Mouse (Mus musculus) megakaryocyte, adult 5-6 weeks (primary cell): ENCODE data around the gene Rab30. TPM values are rescaled to one million over a fixed set of nuclear protein-coding genes. Genes with fewer than 3 reads are reported as not detected.
A peak's percentile ranks its signal among the peaks of the same experiment; 100 is the strongest.
"Not testable (repeated sequence)": the region's sequence is repeated elsewhere in the genome, so short reads cannot be mapped to it uniquely, and the experiment has no call there.

Experiments used
- ATAC-seq: 2 replicates; pipeline ENCODE4 v1.8.0; 2016; ENCODE audit warnings: mild to moderate bottlenecking, inconsistent platforms; ENCODE audit not compliant: poor library complexity, severe bottlenecking
- total RNA-seq, 2 experiments: library from RNA; stranded (forward) in 1 of 2; stranded (reverse) in 1 of 2; fragments of 153-499, 151-499 nt in 1 of 2; fragments of 221-1000, 200-1000 nt in 1 of 2; gene quantifications; 2 replicates each; pipeline versions ENCODE4 v1.2.3 to v1.2.4; 2015 to 2017

Rab30 gene
- total RNA-seq, 2 experiments from 2014 or later, result 0.02 to 0.11 TPM

DNA sequence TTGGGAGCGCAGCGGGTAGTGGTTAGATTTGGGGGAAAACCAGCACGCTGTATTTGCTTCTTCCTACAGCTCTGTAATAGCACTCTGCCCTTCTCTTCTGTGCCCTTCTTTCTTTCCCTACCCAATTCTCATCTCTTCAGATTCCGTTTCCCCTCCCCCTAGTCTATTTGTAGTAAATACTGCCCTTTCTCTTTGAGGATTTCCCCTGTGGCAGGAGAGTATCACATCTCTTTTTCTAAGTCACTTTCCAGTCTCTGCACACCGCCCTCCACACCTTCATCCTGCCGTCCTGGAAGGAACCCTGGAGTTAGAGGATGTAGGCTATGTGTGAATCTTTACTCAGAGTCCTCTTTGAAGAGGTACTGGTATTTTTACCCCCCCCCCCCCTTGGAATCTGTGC lies 1.9 kb downstream of the Rab30 start:
- no peak for ATAC-seq

DNA sequence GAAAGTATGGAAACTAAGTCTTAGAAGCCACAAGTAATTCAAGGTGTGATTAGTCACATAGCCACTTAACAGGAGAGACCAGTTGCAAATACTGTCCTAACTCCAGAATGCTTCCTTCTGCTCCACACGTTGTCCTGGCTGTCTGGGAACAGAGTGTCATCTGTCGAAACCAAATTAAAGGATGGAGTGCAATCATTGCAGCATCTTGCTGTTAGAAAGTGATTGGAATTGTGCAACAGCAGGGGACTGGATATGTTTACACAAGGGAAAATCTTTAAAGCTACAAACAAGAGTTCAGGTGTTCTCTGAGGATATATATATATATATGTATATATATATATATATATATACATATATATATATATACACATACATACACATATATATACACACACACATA lies 9.0 kb downstream of the Rab30 start:
- ATAC-seq, result no peak

GRCm38 (mm10) chr7:92758067-92758466 lies 16.7 kb downstream of the Rab30 start:
- ATAC-seq, result no peak

DNA sequence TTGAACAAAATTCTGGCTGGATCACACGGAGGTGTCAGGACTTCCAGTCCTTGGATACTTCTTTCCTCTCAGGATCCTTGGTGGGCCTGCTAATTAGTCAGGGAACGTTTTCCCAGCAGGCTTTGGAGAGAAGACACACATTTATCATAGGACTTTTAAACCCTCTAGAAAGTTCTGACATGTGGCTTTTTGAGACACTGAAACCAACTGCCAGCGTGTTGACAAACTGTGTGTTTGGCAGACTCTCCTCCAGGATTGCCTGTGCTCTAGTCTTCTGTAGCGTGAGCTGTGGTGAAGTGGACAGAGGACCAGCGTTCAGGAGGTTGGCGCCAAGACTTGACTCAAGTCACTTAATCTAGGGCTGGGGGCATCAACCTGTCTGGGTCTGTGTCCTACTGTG lies 19.2 kb downstream of the Rab30 start:
- no peak for ATAC-seq

DNA sequence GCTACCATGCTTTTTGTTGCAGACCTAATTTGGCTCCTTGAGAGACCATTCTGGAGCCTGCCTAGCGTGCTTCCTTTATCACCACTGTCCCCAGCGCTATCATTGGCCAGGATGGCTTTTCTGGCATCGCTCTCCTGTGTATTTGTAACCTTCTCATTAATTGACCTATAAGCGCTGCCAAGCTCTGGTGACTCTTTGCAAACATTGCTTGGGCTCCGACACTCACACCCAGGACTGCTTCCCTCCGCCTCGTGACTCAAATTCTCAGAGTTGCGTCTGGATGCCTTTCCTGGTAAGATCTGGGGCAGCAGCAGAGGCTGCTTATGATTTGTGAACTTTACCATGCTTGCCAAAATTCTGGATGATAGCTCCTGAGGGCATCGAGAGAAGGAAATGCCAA lies 19.8 kb downstream of the Rab30 start:
- no peak for ATAC-seq

GRCm38 (mm10) chr7:92765426-92765825 lies 24.0 kb downstream of the Rab30 start:
- no peak for ATAC-seq

DNA sequence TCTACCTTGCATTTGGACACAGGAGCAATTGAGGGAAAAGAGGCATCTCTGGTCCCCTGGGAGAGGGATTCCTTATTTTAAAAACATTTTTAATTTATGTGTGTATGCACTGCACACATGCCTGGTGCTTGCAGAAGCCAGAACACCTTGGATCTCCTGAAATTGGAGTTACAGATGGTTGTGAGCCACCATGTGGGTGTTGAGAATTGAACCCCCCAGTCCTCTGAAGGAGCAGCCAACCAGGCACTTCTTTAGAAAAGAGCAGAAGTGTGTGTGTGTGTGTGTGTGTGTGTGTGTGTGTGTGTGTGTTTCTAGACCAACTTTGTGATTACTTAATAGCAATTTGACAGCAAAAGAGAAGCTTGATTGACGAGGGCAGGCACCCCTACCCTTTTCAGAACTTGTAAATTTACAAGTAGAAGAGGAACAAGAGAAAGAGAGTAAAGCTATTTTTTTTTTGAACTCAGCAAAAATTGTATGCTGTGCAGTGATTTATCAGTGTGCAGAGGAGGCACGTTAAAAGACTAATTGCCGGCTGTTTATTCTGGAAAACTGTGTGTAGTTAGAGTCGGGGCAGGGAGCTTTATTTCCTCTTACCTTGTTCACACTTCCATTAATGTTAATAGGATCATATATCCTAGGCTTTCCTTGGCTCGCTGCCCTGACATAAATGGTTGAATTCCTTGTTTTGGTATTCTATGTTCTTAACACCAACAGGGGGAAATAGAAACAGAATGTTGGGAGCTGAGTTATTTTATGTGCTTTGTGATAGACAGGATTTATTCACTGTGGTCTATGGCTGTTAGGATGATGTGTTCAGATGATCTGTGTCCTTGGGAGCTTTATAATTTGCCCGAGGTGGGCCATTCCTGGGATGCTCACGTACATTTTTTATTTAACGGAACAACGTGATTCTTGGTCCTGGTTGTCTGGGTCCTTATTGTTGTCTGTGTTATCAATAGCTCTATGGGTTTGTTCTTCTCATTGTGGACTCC lies 25.0 kb downstream of the Rab30 start:
- no peak for ATAC-seq

DNA sequence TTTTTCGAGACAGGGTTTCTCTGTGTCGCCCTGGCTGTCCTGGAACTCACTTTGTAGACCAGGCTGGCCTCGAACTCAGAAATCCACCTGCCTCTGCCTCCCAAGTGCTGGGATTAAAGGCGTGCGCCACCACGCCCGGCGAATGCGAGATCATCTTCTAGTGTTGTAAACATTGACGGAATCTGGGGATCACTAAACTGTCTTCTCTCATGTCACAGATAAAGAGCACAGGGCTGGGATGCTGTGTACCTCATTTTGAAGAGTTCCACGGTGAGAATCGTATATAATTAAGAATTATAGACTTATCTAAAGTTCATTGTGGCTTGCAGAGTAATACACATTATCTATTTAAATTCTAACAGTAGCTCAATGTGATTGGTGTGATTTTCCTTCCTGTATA lies 26.7 kb downstream of the Rab30 start:
- not testable (repeated sequence) for ATAC-seq

- no peak for ATAC-seq
Measured at GRCm38 (mm10) chr7:92768859-92769258, 27.5 kb downstream of the Rab30 start.

DNA sequence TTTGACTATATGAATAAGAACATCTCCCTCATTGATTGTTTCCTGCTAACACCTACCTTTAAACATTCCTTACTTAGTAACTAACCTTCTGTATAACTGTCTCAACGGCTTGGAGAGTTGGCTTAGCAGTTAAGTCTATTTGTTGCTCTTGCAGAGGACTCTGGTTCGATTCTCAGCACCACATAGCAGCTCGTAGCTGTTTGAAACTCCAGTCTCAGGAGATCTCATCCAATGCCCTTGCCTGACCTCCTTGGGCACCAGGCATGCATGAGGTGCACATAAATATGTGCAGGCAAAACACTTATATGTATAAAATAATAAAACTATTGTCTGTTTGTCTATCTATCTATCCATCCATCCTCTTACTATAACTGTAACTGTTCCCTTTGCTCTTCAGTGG lies 31.6 kb downstream of the Rab30 start:
- no peak for ATAC-seq

DNA sequence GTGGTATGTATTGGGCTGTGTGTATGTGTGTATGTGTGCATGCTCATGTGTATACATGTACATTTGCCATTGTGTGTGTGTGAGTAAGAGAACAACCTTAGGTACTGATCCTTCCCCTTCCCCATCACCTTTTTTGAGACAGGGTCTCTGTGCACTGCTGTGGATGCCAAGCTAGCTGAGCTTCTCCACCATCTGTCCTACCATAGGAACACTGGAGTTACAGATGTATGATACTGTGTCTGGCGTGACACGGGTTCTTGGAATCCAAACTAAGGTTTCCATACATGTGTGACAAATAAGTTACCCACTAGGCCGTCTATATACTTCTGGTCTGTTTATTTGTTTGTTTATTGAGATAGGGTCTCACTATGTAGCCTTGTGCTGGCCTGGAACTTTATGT lies 32.2 kb downstream of the Rab30 start:
- no peak for ATAC-seq

DNA sequence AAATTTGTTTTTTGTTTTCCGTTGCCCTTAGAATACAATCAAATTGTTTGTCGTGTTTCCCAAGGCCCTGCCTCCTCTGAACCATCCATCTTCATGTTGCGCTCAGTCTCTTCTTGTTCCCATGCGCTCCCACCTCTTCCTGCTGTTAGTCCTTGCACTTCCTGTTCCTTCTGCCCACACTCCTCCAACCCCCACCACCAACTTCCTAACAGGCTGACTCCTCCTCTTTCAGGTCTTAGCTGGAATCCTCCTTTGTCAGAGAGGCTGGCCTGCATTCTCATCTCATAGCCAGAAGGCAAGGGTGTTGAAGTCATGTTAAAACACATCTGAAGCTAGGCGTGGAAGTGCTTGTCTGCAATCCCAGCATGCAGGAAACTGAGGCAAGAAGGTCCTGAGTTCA lies 33.3 kb downstream of the Rab30 start:
- no peak for ATAC-seq

DNA sequence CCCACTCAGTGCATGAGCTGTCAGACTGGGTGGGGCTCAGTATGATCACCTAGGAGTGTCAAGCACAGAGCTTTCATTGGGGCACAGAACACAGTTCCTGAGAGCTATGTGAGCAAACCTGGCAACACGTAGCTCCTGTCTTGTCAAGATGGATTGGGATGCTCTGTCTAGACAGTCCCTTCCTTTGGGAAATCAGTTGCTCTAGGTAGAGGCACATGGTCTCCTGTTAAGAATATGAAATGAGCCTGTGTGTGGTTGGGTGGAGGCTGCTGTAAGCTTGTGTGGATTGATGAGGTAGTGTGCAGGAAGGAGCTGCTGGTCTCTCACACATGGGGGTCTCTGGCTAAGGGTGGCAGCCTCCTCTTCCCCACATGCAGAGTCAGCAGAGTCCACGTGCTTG lies 34.3 kb downstream of the Rab30 start:
- no peak for ATAC-seq

GRCm38 (mm10) chr7:92776647-92777046 lies 35.2 kb downstream of the Rab30 start:
- no peak for ATAC-seq

DNA sequence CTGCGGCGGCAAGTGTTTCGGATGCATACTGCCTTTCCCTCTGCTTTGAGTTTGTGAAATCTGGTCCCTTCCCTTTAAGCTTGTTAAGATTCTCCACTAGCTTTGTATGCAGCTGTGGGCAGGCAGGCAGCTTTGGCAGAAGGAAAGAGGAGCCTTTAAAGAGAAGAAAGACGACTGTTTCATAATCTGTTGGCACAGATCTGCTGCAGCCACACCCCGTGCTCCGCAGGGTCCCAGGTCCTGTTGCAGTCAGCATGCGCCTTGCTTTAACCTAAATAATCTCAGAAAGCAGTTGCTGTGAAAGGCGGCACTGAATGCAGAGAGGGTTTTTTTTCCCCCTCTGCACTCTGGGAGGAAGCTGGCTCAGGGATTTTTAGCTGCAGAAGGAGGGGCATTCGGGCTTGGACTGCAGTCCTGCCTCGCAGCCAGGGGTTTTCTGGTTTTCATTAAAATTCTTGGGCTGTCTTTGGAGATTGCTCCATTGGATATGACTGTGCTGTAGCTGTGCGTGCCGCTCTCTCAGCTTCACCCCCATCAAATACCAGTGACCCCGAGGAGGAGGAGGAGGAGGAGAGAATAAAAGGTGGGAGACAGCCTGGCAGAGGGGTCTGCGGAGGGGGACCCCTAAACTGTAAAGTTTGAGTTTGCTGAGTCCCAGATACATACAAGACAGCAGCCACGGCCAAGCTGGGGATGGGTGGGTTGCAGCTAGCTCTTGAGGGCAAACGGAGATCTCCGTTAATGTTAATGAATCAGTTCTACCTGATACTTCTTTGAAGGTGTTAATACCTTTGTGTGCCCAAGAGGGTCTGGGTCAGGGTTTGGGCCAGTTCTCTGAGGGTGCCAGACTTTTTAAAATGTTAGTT lies 35.9 kb downstream of the Rab30 start:
- ATAC-seq, result 0 out of 2 replicates have a peak, but pooled peaks have one; percentile 26

DNA sequence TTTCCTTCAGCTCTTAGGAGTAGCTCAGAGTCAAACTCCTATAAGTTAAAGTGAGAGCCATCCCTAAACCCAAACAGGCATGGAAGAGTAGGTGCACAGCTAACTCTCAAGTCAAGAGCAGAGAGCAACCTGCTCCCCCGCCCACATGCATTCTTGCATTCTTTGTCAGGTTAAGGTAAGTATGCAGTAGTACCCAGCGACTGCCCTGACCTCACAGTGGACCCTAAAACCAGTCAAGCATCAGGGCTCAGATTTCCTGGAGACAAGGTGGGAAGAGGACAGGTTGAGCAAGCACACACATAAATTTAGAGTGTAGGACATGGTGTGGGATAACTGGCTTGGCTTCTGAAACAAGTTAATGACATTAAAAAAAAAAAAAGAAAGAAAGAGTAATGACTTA lies 37.7 kb downstream of the Rab30 start:
- no peak for ATAC-seq

GRCm38 (mm10) chr7:92781361-92781760 lies 40.0 kb downstream of the Rab30 start:
- ATAC-seq, result no peak

DNA sequence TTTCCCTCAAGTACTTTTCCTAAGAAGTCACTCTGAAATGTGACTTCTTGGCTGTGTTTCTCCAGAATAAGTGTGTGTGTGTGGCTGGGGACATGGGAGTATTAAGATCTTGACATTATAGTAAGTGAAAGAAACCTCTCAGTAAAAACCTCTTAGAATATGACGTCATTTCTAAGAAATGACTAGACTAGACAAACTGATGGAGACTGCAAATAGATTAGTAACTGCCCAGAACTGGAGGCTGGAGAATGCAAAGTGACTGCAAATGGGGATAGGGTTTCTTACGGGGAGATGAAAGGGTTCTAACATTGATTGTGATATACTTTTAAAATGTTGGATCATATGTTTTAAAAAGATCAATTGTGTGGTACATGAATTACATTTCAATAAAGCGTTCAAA lies 40.5 kb downstream of the Rab30 start:
- no peak for ATAC-seq

GRCm38 (mm10) chr7:92782511-92782910 lies 41.1 kb downstream of the Rab30 start:
- ATAC-seq, result no peak

DNA sequence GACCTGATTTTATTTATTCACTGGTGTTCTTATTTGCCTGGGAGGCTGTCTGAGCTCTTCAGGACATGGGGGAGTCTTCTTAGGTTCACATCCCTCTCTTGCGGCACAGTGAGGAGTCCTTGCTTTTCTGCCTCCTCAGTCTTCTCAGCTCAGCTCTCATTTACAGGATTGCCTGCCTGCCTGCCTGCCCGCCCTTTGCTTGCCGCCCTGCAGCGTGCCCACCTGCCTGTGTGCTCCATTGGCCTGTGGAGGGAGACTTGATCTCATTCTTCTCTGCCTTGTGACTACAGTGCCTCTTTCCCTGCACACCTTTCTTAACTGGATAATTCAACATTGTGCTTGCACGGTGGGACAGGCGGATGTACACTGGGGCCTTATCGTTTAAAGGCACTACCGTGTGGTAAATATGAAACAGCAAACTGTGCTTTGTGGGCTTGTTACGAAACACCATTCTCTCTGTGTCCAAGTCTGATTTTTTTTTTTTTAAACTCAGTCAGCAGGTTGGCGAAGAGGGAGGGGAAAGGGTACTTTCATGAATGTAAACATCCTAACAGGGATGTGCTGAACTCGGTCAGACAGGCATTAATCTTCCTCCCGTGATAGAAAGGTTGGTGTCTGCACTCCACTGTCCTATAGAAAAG lies 41.9 kb downstream of the Rab30 start:
- ATAC-seq, result no peak

DNA sequence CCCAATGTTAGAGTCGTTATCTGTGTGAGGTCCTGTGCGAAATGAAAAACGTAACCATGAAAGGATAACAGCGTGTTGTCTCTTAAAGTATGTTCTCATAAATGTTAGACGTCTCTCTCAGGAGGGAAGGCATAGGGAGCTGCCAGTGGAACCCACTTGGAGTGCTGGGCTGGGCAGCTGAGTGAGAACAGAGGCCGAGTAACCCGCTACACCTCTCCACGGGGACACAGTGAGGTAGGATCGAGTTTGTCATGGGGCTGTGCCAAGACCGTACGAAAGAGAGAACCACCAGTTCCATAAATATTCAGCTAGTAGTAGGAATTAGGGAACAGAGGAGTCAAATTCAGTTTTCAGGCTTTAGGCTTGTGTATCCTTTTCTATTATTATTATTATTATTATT lies 42.5 kb downstream of the Rab30 start:
- no peak for ATAC-seq
